Mouse (Mus musculus): ENCODE data around the gene Ugt1a7c.

The Ugt1a7c gene

DNA sequence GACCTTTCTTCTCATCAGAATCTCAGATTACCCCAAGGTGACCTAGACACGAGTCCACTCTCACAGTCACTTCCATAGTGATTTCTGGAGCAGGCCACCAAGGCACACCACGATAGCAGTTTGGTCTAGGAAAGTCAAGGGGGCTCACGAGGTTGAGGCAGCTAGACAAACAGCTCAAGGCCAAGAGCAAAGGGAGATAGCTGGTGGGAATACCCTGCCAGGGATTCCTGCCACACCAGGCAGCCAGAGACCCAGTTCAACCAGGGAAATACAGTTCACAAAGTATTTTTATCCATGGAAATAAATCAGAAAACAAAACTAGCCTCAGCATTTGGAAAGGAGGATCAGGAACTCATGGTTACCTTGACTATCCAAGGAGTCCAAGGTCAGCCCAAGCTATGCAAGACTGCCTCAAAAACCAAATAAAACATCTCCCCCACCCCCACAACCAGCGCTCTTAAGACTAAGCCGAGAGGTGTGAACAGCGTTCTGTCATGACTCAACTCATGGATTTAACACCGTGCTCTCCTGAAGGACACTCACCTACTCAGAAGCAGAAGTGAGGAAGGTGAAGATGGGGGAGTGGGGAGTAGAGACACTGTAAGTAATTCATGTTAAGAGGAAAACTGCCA lies 169.5 kb downstream of the Ugt1a7c start:
- DNase-seq: no peak

DNA sequence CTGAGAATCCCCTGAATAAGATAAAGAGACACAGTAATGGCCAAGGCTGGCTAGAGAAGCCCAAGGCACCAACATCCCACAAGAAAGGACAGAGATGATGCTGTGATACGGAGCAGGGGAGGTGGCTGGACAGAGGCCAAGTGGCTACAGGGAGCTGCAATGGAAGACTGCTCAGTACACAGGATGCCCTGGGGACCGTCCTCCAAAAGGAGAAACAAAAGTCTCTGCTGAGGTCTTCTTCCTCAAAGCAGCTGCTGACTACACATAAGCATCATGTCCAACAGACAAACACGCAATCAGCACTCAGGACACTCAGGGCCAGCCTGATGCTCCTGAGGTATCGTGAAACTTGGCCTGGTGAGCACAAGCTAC lies 170.0 kb downstream of the Ugt1a7c start:
- no peak for DNase-seq

DNA sequence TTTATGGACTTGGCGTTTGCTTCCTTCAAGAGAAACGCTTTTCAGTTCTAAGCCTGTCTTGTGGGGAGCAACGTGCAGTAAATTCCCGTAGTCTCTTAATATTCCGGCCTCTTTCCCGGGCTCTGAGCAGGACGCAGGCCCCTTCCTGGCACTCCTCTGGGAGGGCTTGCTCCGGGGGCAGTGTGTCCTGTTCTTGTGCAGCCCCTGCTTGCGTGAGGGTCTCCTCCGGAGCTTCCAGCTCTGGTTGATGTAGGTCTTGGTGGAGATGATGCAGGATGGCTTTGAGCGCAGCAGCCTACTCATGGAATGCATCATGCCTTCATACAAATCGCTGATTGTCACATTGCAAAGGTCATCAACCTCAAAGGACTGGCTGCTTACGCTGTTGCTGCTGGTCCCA lies 171.3 kb downstream of the Ugt1a7c start:
- no peak for DNase-seq

DNA sequence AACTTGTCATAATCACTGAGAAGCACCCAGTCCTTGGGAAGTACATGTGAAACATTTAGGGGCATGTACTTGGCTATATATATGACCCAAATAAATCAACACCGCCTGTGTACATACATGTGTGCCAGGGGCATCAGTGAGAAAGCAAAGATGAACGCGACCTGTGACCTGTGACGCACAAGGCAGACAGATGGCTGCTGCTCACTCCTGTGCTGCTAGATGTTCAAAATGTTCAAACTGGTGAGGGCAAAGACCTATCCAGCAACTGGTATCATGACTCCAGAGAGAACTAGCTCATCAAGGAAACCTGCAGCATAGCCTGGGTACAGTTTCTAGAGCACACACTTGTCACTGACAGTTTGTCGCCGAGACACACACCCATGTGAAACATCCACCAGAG lies 172.6 kb downstream of the Ugt1a7c start:
- no peak for DNase-seq

DNA sequence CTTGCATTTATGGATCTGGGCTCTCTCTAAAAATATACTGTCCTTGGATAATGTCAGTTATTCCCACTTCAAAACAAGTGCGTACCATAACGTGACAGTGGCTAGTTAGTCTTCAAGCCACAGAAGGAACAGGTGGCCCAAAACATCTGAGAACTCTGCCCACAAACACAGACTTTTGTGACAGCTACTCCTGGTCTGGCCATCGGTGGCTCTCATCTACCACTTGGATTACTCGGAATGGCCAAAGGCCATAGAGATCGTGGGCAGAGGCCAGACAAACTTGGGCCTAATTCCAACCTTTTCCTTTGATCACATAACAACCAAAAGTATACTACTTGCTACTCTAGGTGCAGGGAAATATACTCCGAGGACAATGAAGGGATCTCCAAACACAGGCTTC lies 173.2 kb downstream of the Ugt1a7c start:
- DNase-seq: no peak

Measured in right cerebral cortex, postnatal 14 days (tissue).